Mouse (Mus musculus) kidney, postnatal 0 days (tissue): ENCODE data around the gene Cadps2. TPM values are rescaled to one million over a fixed set of nuclear protein-coding genes. Genes with fewer than 3 reads are reported as not detected.

Experiments used
- ATAC-seq: fragments of 200-750 bp; cut with Nextera tagmentation; replicated peaks from 2 replicates; pipeline ENCODE4 v1.8.0; 2017; ENCODE audit warnings: low read depth, moderate number of reproducible peaks, moderate TSS enrichment, moderate library complexity; ENCODE audit not compliant: low FRiP score
- DNase-seq: peaks from one replicate; pipeline ENCODE4 v3.0.0-alpha.2; 2016; ENCODE audit warnings: low spot score
- H3K27ac ChIP-seq: fragments of 300-500 bp; sonication (generic); 2 replicates; pipeline ENCODE4 v1.5.1; 2014; ENCODE audit warnings: mild to moderate bottlenecking
- H3K27me3 ChIP-seq: fragments of 300-500 bp; sonication (generic); 2 replicates; pipeline ENCODE4 v1.6.1; 2014; ENCODE audit warnings: low read length, mixed read lengths; ENCODE audit not compliant: insufficient read depth
- H3K36me3 ChIP-seq: fragments of 300-500 bp; sonication (generic); 2 replicates; pipeline ENCODE4 v1.6.1; 2014; ENCODE audit warnings: low read length, mixed read lengths; ENCODE audit not compliant: insufficient read depth
- H3K4me1 ChIP-seq: fragments of 300-500 bp; sonication (generic); replicated peaks from 2 replicates; pipeline ENCODE4 v1.6.1; 2014; ENCODE audit warnings: antibody characterized with exemption, low read length, mixed read lengths; ENCODE audit not compliant: insufficient read depth
- H3K4me2 ChIP-seq: fragments of 300-500 bp; sonication (generic); 2 replicates; pipeline ENCODE4 v1.6.1; 2014; ENCODE audit warnings: mild to moderate bottlenecking, low read length, moderate library complexity, mixed read lengths
- H3K4me3 ChIP-seq: fragments of 300-500 bp; sonication (generic); replicated peaks from 2 replicates; pipeline ENCODE4 v1.5.1; 2014; ENCODE audit warnings: low read depth, low read length
- H3K9ac ChIP-seq: fragments of 300-500 bp; sonication (generic); 2 replicates; pipeline ENCODE4 v1.6.1; 2014; ENCODE audit warnings: low read depth, low read length
- H3K9me3 ChIP-seq: fragments of 300-500 bp; sonication (generic); replicated peaks from 2 replicates; pipeline ENCODE4 v1.6.1; 2016; ENCODE audit warnings: low read length, inconsistent platforms, mixed read lengths
- CTCF ChIP-seq: IDR thresholded peaks from 2 replicates; pipeline ENCODE4 v1.5.1; 2016; ENCODE audit warnings: antibody characterized with exemption, low read depth, mild to moderate bottlenecking, moderate library complexity
- WGBS: fragments of 180-500 bp; shearing (Covaris S2); extraction: QIAGEN DNeasy Blood & Tissue Kit; methylation state at CpG from one replicate; pipeline ENCODE4 v1.1.7; 2014; 5-methylcytosine and 5-hydroxymethylcytosine counted together
- polyA plus RNA-seq: library from polyadenylated mRNA; unstranded; fragments of >200 nt; fragmentation: Nextera tagmentation; extraction: Ambion mirVana; gene quantifications from 2 replicates; pipeline ENCODE4 v1.2.1, GENCODE M21; 2015

The Cadps2 gene
- polyA plus RNA-seq, 1 experiment from 2014 or later = 10.1 TPM

- no peaks in the 10 kb centered on the region for H3K27me3 ChIP-seq
- DNase-seq (no peak), ATAC-seq (no peak)
- TF ChIP-seq CTCF = no peak
- H3K4me3 ChIP-seq = no peak overlapping the region
- H3K4me1 ChIP-seq = no peaks in the 10 kb centered on the region
- no peaks in the 10 kb centered on the region for H3K36me3 ChIP-seq
- H3K9ac ChIP-seq = no peak overlapping the region
- no peak overlapping the region for H3K4me2 ChIP-seq
- no peaks in the 10 kb centered on the region for H3K9me3 ChIP-seq
- no peak overlapping the region for H3K27ac ChIP-seq
These were observed 30.8 kb upstream of the Cadps2 start for GRCm38 (mm10) chr6:23869971-23870370.

DNA sequence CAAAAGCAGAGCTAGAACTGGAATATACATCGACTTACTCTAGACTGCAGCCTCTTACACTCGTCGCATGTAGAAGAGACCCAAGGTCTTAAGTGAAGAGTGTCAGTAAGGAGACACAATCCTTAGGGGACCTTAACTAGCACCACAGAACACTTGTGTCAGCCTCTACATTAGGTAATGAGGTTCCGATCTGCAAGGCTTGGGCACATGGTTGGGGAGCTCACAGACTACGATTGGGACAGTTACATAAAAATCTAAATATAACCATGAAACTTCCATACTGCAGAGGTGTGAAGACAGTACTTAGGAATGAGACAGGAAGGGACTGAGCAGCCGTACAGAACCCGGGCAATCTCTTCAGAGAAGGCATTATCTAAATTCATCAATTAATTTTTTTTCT lies 27.1 kb upstream of the Cadps2 start:
- TF ChIP-seq CTCF = no peak
- no peak overlapping the region for H3K4me3 ChIP-seq
- ATAC-seq (no peak), DNase-seq (no peak)
- WGBS = 95% methylated on average over 7 of the region's 7 CpGs
- no peaks in the 10 kb centered on the region for H3K9me3 ChIP-seq
- H3K27ac ChIP-seq = no peak overlapping the region
- no peaks in the 10 kb centered on the region for H3K27me3 ChIP-seq
- H3K9ac ChIP-seq = no peak overlapping the region
- H3K4me1 ChIP-seq = no peaks in the 10 kb centered on the region
- no peaks in the 10 kb centered on the region for H3K36me3 ChIP-seq
- H3K4me2 ChIP-seq = no peak overlapping the region

DNA sequence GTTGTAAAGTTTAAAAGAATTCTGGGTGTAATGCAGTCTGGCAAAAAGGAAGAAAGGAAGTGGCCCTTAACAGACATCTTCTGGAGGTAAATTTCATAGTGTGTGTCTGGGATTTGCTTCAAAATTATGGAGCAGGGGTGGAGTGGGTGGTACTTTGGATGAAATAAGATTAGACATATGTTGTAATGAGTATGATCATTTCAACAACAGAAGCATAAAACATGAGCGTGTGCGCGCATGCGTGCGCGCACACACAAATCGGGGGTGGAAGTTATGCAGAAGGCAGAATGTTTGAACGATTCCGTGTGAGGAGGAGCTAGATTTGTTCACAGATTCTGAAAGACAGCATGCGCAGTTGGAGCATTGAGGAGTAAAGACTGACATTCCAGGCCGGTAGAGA lies 14.2 kb upstream of the Cadps2 start:
- no peak overlapping the region for H3K4me3 ChIP-seq
- H3K4me1 ChIP-seq = no peaks in the 10 kb centered on the region
- no peak overlapping the region for H3K4me2 ChIP-seq
- ATAC-seq = no peak
- no peaks in the 10 kb centered on the region for H3K36me3 ChIP-seq
- H3K27me3 ChIP-seq = no peaks in the 10 kb centered on the region
- WGBS = 93% methylated on average over 11 of the region's 11 CpGs
- no peak for TF ChIP-seq CTCF
- H3K9ac ChIP-seq = no peak overlapping the region
- DNase-seq = no peak
- no peaks in the 10 kb centered on the region for H3K9me3 ChIP-seq
- H3K27ac ChIP-seq = no peak overlapping the region

- Histone ChIP-seq H3K36me3 (no peaks in the 10 kb centered on the region), H3K27me3 (no peaks in the 10 kb centered on the region), H3K4me2 (peak overlapping the region; percentile 90), H3K4me1 (0 out of 2 replicates have a peak, but pooled peaks cover 4% of the 10 kb centered on the region), H3K4me3 (peak overlapping the region; percentile 80), H3K9ac (peak overlapping the region; percentile 71; the same call in 1 of the 2 replicates), H3K27ac (no peak overlapping the region), H3K9me3 (no peaks in the 10 kb centered on the region)
- peak; percentile 51 for TF ChIP-seq CTCF
- peak; percentile 77 for DNase-seq
- ATAC-seq = no peak
- under 1% methylated on average over 15 of the region's 15 CpGs for WGBS
These were observed 780 bp upstream of the Cadps2 start for GRCm38 (mm10) chr6:23840001-23840400.

GRCm38 (mm10) chr6:23838401-23839008 lies 716 bp downstream of the Cadps2 start:
- peak overlapping the region; percentile 71 for H3K9ac ChIP-seq
- peak overlapping the region; percentile 80 for H3K4me3 ChIP-seq
- 0 out of 2 replicates have a peak, but pooled peaks cover 4% of the 10 kb centered on the region for H3K4me1 ChIP-seq
- WGBS = 2% methylated on average over 32 of the region's 35 CpGs
- H3K27ac ChIP-seq = peak overlapping the region; percentile 58
- peak overlapping the region; percentile 90 for H3K4me2 ChIP-seq
- H3K36me3 ChIP-seq = no peaks in the 10 kb centered on the region
- peak; percentile 67 for ATAC-seq
- peak; percentile 14 for DNase-seq
- no peaks in the 10 kb centered on the region for H3K9me3 ChIP-seq
- H3K27me3 ChIP-seq = no peaks in the 10 kb centered on the region
- no peak for TF ChIP-seq CTCF

- 0 out of 2 replicates have a peak overlapping the region, but pooled peaks have one; percentile 80 for H3K4me3 ChIP-seq
- 0 out of 2 replicates have a peak, but pooled peaks cover 4% of the 10 kb centered on the region for H3K4me1 ChIP-seq
- ATAC-seq (no peak), DNase-seq (no peak)
- H3K27me3 ChIP-seq = no peaks in the 10 kb centered on the region
- WGBS = 92% methylated on average over 7 of the region's 7 CpGs
- peak overlapping the region; percentile 90; the same call in 1 of the 2 replicates for H3K4me2 ChIP-seq
- H3K9me3 ChIP-seq = no peaks in the 10 kb centered on the region
- TF ChIP-seq CTCF = no peak
- no peak overlapping the region for H3K27ac ChIP-seq
- no peaks in the 10 kb centered on the region for H3K36me3 ChIP-seq
- H3K9ac ChIP-seq = no peak overlapping the region
These were observed 1.6 kb downstream of the Cadps2 start for GRCm38 (mm10) chr6:23837631-23838030.
